Mouse (Mus musculus): ENCODE measurements at regions not wholly inside any gene's neighbourhood (a gene's known extent, or its start where the extent isn't known, plus 50 kb on each side); places are given as distances from the start of the nearest gene placed in this dataset.

GRCm38 (mm10) chr10:37589889-37590288, 451.2 kb upstream of the Marcks start:
- DNase-seq: no peak

- no peak for DNase-seq
These were observed 450.3 kb upstream of the Marcks start for GRCm38 (mm10) chr10:37589009-37589408.

GRCm38 (mm10) chr10:37571171-37571570, 432.5 kb upstream of the Marcks start:
- DNase-seq: no peak

GRCm38 (mm10) chr10:37561705-37562104, 423.0 kb upstream of the Marcks start:
- no peak for DNase-seq

- DNase-seq: no peak
These were observed 410.7 kb upstream of the Marcks start for GRCm38 (mm10) chr10:37549446-37549845.

GRCm38 (mm10) chr10:37540703-37541102, 402.0 kb upstream of the Marcks start:
- no peak for DNase-seq

GRCm38 (mm10) chr10:37505966-37506615, 367.4 kb upstream of the Marcks start:
- DNase-seq: no peak

- DNase-seq: peak in 1 of 2 experiments; percentile 11
These were observed 365.7 kb upstream of the Marcks start for GRCm38 (mm10) chr10:37504468-37504867.

GRCm38 (mm10) chr10:37502505-37502904, 363.8 kb upstream of the Marcks start:
- DNase-seq: no peak

- DNase-seq: no peak
These were observed 362.3 kb upstream of the Marcks start for GRCm38 (mm10) chr10:37501043-37501442.

GRCm38 (mm10) chr10:37495467-37495866, 356.7 kb upstream of the Marcks start:
- no peak for DNase-seq

- DNase-seq: no peak
These were observed 355.9 kb upstream of the Marcks start for GRCm38 (mm10) chr10:37494552-37495166.

- no peak for DNase-seq
These were observed 355.4 kb upstream of the Marcks start for GRCm38 (mm10) chr10:37494098-37494497.

- no peak for DNase-seq
These were observed 345.7 kb upstream of the Marcks start for GRCm38 (mm10) chr10:37484311-37485023.

GRCm38 (mm10) chr10:37483521-37483920, 344.8 kb upstream of the Marcks start:
- DNase-seq: peak; percentile 6 to 49

GRCm38 (mm10) chr10:37481879-37482278, 343.2 kb upstream of the Marcks start:
- no peak for DNase-seq

GRCm38 (mm10) chr10:37480331-37480730, 341.6 kb upstream of the Marcks start:
- no peak for DNase-seq

GRCm38 (mm10) chr10:37478108-37478507, 339.4 kb upstream of the Marcks start:
- DNase-seq: no peak

- DNase-seq: no peak
These were observed 334.4 kb upstream of the Marcks start for GRCm38 (mm10) chr10:37473086-37473485.

GRCm38 (mm10) chr10:37457384-37457783, 318.7 kb upstream of the Marcks start:
- no peak for DNase-seq

- DNase-seq: no peak
These were observed 311.2 kb upstream of the Marcks start for GRCm38 (mm10) chr10:37449894-37450293.

- DNase-seq: no peak
These were observed 308.8 kb upstream of the Marcks start for GRCm38 (mm10) chr10:37447333-37448204.

Measured in lung, postnatal 4 days (tissue).